Mouse (Mus musculus): Measurements from ENCODE around the gene Dpm3. TPM values are rescaled to one million over a fixed set of nuclear protein-coding genes. Genes with fewer than 3 reads are reported as not detected.

Dpm3 gene
- polyA plus RNA-seq, 1 experiment from 2014 or later: 94.1 TPM

- H3K9me3 ChIP-seq (replicated peaks; ENCODE audit: control insufficient read depth, low read length): no peaks in the 10 kb centered on the region
- peaks cover 7% of the 10 kb centered on the region for H3K36me3 ChIP-seq (ENCODE audit: control insufficient read depth, insufficient read depth, low read length)
- peaks cover 3% of the 10 kb centered on the region for H3K27me3 ChIP-seq (ENCODE audit: control insufficient read depth, insufficient read depth, low read length)
- peak overlapping the region; percentile 77 for H3K9ac ChIP-seq (ENCODE audit: low read depth, low read length)
- ATAC-seq (replicated peaks; ENCODE audit: insufficient number of reproducible peaks, low FRiP score, low TSS enrichment): peak; percentile 8; the same call in 1 of the 2 replicates
- H3K27ac ChIP-seq (ENCODE audit: low read depth, low read length): peak overlapping the region; percentile 78
- peaks cover 26% of the 10 kb centered on the region for H3K4me1 ChIP-seq (ENCODE audit: control insufficient read depth, insufficient read depth, low read length)
- WGBS (ENCODE audit: insufficient replicate concordance): 30% methylated on average over 7 of the region's 7 CpGs
- peak overlapping the region; percentile 91 for H3K4me2 ChIP-seq
- H3K4me3 ChIP-seq (ENCODE audit: low read depth, low read length): peak overlapping the region; percentile 67
These were observed 18.9 kb downstream of the Dpm3 start for GRCm38 (mm10) chr3:89278107-89278506.

GRCm38 (mm10) chr3:89278643-89279042 is 19.5 kb downstream of the Dpm3 start:
- H3K4me2 ChIP-seq: peak overlapping the region; percentile 91
- no peaks in the 10 kb centered on the region for H3K9me3 ChIP-seq (replicated peaks; ENCODE audit: control insufficient read depth, low read length)
- H3K27me3 ChIP-seq (ENCODE audit: control insufficient read depth, insufficient read depth, low read length): peaks cover 3% of the 10 kb centered on the region
- 8% methylated on average over 8 of the region's 8 CpGs for WGBS (ENCODE audit: insufficient replicate concordance)
- peak overlapping the region; percentile 77 for H3K9ac ChIP-seq (ENCODE audit: low read depth, low read length)
- peak overlapping the region; percentile 67 for H3K4me3 ChIP-seq (ENCODE audit: low read depth, low read length)
- peaks cover 7% of the 10 kb centered on the region for H3K36me3 ChIP-seq (ENCODE audit: control insufficient read depth, insufficient read depth, low read length)
- peaks cover 26% of the 10 kb centered on the region for H3K4me1 ChIP-seq (ENCODE audit: control insufficient read depth, insufficient read depth, low read length)
- ATAC-seq (replicated peaks; ENCODE audit: insufficient number of reproducible peaks, low FRiP score, low TSS enrichment): no peak
- peak overlapping the region; percentile 78 for H3K27ac ChIP-seq (ENCODE audit: low read depth, low read length)

GRCm38 (mm10) chr3:89279153-89279890 is 20.2 kb downstream of the Dpm3 start:
- peak; percentile 62 for ATAC-seq (replicated peaks; ENCODE audit: insufficient number of reproducible peaks, low FRiP score, low TSS enrichment)
- WGBS (ENCODE audit: insufficient replicate concordance): 2% methylated on average over 35 of the region's 35 CpGs
- H3K36me3 ChIP-seq (ENCODE audit: control insufficient read depth, insufficient read depth, low read length): peaks cover 7% of the 10 kb centered on the region
- peaks cover 3% of the 10 kb centered on the region for H3K27me3 ChIP-seq (ENCODE audit: control insufficient read depth, insufficient read depth, low read length)
- peak overlapping the region; percentile 78 for H3K27ac ChIP-seq (ENCODE audit: low read depth, low read length)
- peak overlapping the region; percentile 77 for H3K9ac ChIP-seq (ENCODE audit: low read depth, low read length)
- H3K4me2 ChIP-seq: peak overlapping the region; percentile 91
- H3K9me3 ChIP-seq (replicated peaks; ENCODE audit: control insufficient read depth, low read length): no peaks in the 10 kb centered on the region
- H3K4me1 ChIP-seq (ENCODE audit: control insufficient read depth, insufficient read depth, low read length): peaks cover 26% of the 10 kb centered on the region
- peak overlapping the region; percentile 67 for H3K4me3 ChIP-seq (ENCODE audit: low read depth, low read length)

DNA sequence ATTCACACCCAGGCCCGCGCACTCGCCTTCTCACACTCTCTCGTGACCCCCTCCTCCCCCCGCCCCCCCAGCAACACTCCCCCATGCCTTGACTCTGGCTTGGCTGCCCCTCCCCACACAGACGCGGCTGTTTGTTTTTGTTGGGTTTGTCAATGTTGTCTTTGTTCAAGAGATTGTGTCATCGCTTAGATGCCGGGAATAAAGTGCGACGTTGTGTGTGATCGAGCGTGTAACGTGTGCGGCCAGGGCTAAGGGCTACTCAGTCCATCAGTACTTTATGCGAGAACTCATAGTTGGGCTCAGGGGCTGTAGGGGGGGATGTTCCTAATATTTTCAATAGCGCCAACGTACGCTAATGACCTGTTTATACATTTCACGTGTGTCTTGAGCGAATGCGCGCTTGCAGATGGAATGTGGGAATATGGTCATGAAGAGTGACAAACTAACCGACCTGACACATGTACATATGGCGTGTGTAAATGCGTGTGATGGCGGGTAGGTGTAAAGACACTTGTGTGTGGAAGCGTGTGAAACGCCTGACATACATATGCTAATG is 21.0 kb downstream of the Dpm3 start:
- WGBS (ENCODE audit: insufficient replicate concordance): under 1% methylated on average over 29 of the region's 29 CpGs
- no peak for ATAC-seq (replicated peaks; ENCODE audit: insufficient number of reproducible peaks, low FRiP score, low TSS enrichment)
- Histone ChIP-seq H3K4me3 (ENCODE audit: low read depth, low read length) (peak overlapping the region; percentile 67), H3K4me1 (ENCODE audit: control insufficient read depth, insufficient read depth, low read length) (peaks cover 26% of the 10 kb centered on the region), H3K9me3 (replicated peaks; ENCODE audit: control insufficient read depth, low read length) (no peaks in the 10 kb centered on the region), H3K9ac (ENCODE audit: low read depth, low read length) (peak overlapping the region; percentile 77), H3K27ac (ENCODE audit: low read depth, low read length) (peak overlapping the region; percentile 78; the same call in 1 of the 2 replicates), H3K27me3 (ENCODE audit: control insufficient read depth, insufficient read depth, low read length) (peaks cover 3% of the 10 kb centered on the region), H3K36me3 (ENCODE audit: control insufficient read depth, insufficient read depth, low read length) (peaks cover 6% of the 10 kb centered on the region), H3K4me2 (peak overlapping the region; percentile 91)

DNA sequence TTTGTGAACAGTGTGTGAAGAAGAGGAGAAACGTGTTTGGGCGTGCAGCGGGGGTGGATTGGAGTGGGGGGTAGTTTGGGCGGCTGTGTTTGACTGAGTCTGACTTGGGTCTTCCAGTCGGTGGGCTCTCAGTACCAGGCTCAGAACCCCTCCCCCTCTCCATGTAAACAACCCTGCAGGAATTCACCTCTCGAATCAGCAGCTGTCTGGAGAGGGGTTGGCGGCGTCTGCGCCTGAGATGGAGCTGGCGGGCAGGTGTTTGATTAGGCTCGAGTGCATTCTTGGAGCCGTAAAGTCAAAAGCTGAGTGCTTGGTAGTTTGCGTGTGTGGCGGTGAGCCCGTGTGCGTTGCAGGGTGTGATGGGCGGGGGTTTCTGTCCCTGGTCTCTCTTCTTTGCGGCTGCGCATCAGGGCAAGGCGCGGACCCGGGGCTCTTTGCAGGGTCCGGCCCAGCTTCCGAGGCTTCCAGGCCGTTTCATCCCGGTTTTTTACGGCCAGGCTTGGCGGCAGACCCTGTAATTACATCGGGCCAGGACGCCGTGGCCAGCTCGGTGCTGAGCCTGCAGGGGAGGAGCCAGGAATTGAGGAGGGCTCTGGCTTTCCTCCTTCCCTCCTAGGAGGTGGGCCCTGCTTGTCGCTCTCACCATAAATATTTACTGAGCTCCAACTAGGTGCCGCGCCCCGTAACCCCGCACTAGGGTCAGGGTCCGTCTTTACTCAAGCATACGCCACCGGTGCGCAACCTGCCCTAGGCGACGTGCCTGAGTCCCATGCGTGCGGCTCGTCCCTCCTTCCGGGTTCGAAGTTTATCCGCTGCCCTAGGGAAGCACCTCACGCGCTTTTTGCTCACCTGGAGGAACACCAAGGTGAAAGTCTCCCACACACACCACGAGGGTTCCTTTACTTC is 21.7 kb downstream of the Dpm3 start, which contains the start of gene Efna1:
Gene Efna1 (minus strand): TSS at position 537 of the 906 bp plus-strand sequence.
- peaks cover 3% of the 10 kb centered on the region for H3K27me3 ChIP-seq (ENCODE audit: control insufficient read depth, insufficient read depth, low read length)
- H3K4me1 ChIP-seq (ENCODE audit: control insufficient read depth, insufficient read depth, low read length): peaks cover 26% of the 10 kb centered on the region
- peak within 1 kb of the TSS; percentile 77 for H3K9ac ChIP-seq (ENCODE audit: low read depth, low read length)
- H3K4me2 ChIP-seq: peak within 1 kb of the TSS; percentile 91
- peak within 1 kb of the TSS; percentile 67 for H3K4me3 ChIP-seq (ENCODE audit: low read depth, low read length)
- ATAC-seq (replicated peaks; ENCODE audit: insufficient number of reproducible peaks, low FRiP score, low TSS enrichment): no peak
- under 1% methylated on average over 52 of the region's 52 CpGs for WGBS (ENCODE audit: insufficient replicate concordance)
- H3K9me3 ChIP-seq (replicated peaks; ENCODE audit: control insufficient read depth, low read length): no peaks in the 10 kb centered on the region
- H3K36me3 ChIP-seq (ENCODE audit: control insufficient read depth, insufficient read depth, low read length): peaks cover 2% of the 10 kb centered on the region; the same call in 1 of the 2 replicates
- peak within 1 kb of the TSS; percentile 78; the same call in 1 of the 2 replicates for H3K27ac ChIP-seq (ENCODE audit: low read depth, low read length)

GRCm38 (mm10) chr3:89281579-89282290 is 22.6 kb downstream of the Dpm3 start:
- H3K4me1 ChIP-seq (ENCODE audit: control insufficient read depth, insufficient read depth, low read length): peaks cover 20% of the 10 kb centered on the region

DNA sequence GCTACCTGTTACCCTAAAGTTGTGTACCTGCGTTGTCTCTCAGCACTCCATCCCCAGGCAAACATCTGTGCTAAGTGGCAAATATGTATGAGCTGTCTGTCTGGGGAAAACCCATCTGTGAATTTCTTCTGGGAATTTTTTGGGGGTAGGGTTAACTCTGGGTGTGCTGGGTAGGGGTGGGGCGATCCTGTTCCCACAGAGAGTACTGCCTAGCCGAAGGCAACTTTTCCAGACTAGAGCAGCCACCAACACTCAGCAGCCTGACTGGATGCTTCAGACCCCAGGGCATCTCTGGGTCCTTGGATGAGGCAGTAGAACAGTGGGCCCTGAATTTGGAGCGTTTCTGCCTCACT is 23.1 kb downstream of the Dpm3 start:
- H3K4me1 ChIP-seq (ENCODE audit: control insufficient read depth, insufficient read depth, low read length): peaks cover 15% of the 10 kb centered on the region
- whole genome bisulfite sequencing (ENCODE audit: insufficient replicate concordance): 20% methylated on average over 4 of the region's 4 CpGs
- no peak overlapping the region for H3K9ac ChIP-seq (ENCODE audit: low read depth, low read length)
- H3K27ac ChIP-seq (ENCODE audit: low read depth, low read length): no peak overlapping the region
- no peaks in the 10 kb centered on the region for H3K9me3 ChIP-seq (replicated peaks; ENCODE audit: control insufficient read depth, low read length)
- H3K27me3 ChIP-seq (ENCODE audit: control insufficient read depth, insufficient read depth, low read length): peaks cover 3% of the 10 kb centered on the region
- H3K4me2 ChIP-seq: no peak overlapping the region
- H3K4me3 ChIP-seq (ENCODE audit: low read depth, low read length): no peak overlapping the region
- ATAC-seq (replicated peaks; ENCODE audit: insufficient number of reproducible peaks, low FRiP score, low TSS enrichment): no peak
- H3K36me3 ChIP-seq (ENCODE audit: control insufficient read depth, insufficient read depth, low read length): no peaks in the 10 kb centered on the region

More at GRCm38 (mm10) chr3:89281579-89282290, 22.6 kb downstream of the Dpm3 start:
- peak overlapping the region; percentile 67 for H3K4me3 ChIP-seq (ENCODE audit: low read depth, low read length)
- peaks cover 3% of the 10 kb centered on the region for H3K27me3 ChIP-seq (ENCODE audit: control insufficient read depth, insufficient read depth, low read length)
- H3K4me2 ChIP-seq: peak overlapping the region; percentile 91
- no peaks in the 10 kb centered on the region for H3K9me3 ChIP-seq (replicated peaks; ENCODE audit: control insufficient read depth, low read length)
- no peaks in the 10 kb centered on the region for H3K36me3 ChIP-seq (ENCODE audit: control insufficient read depth, insufficient read depth, low read length)
- 12% methylated on average over 20 of the region's 20 CpGs for WGBS (ENCODE audit: insufficient replicate concordance)
- ATAC-seq (replicated peaks; ENCODE audit: insufficient number of reproducible peaks, low FRiP score, low TSS enrichment): no peak
- peak overlapping the region; percentile 69; the same call in 1 of the 2 replicates for H3K9ac ChIP-seq (ENCODE audit: low read depth, low read length)
- H3K27ac ChIP-seq (ENCODE audit: low read depth, low read length): no peak overlapping the region

GRCm38 (mm10) chr3:89284261-89284660 is 25.1 kb downstream of the Dpm3 start:
- 69% methylated on average over 3 of the region's 3 CpGs for WGBS (ENCODE audit: insufficient replicate concordance)

More at GRCm38 (mm10) chr3:89284261-89284660, 25.1 kb downstream of the Dpm3 start:
- Histone ChIP-seq H3K27me3 (ENCODE audit: control insufficient read depth, insufficient read depth, low read length) (no peaks in the 10 kb centered on the region; the same call in 1 of the 2 replicates), H3K9me3 (replicated peaks; ENCODE audit: control insufficient read depth, low read length) (no peaks in the 10 kb centered on the region), H3K4me1 (ENCODE audit: control insufficient read depth, insufficient read depth, low read length) (peaks cover 6% of the 10 kb centered on the region; the same call in 1 of the 2 replicates), H3K4me2 (no peak overlapping the region), H3K9ac (ENCODE audit: low read depth, low read length) (no peak overlapping the region), H3K36me3 (ENCODE audit: control insufficient read depth, insufficient read depth, low read length) (no peaks in the 10 kb centered on the region), H3K4me3 (ENCODE audit: low read depth, low read length) (no peak overlapping the region), H3K27ac (ENCODE audit: low read depth, low read length) (no peak overlapping the region)
- no peak for ATAC-seq (replicated peaks; ENCODE audit: insufficient number of reproducible peaks, low FRiP score, low TSS enrichment)

Data from heart, embryonic 11.5 days (tissue).